Mouse (Mus musculus): ENCODE data around the gene Meis2. TPM values are rescaled to one million over a fixed set of nuclear protein-coding genes. Genes with fewer than 3 reads are reported as not detected.

The Meis2 gene
- total and polyA plus RNA-seq, 2 experiments from 2014 or later = 105 to 132 TPM

DNA sequence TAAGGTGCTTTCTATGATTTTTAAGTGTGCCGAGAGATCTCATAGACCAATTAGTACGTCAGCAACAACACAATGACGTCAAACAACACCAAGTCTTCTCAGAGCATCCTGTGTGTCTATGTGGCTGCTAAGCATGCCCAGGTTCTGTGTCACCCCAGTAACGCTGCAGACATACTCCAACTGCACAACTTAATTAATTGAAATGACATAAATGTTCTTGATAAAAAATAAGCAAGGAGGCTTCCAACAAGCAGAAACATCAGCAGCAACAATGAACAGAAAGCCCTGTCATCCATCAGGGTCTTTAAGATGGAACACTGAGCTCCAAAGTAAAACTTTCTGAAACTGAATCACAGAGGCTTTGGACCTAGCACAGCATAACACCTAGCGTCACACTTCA is 11.7 kb downstream of the Meis2 start:
- H3K9me3 ChIP-seq (ENCODE audit: low read length) = no peaks in the 10 kb centered on the region
- H3K27ac ChIP-seq = no peak overlapping the region
- H3K4me2 ChIP-seq (ENCODE audit: low read depth, low read length) = peak overlapping the region; percentile 11
- 0 out of 2 replicates have a peak, but pooled peaks cover 8% of the 10 kb centered on the region for H3K27me3 ChIP-seq (ENCODE audit: insufficient read depth, low read length)
- no peaks in the 10 kb centered on the region for H3K36me3 ChIP-seq (ENCODE audit: insufficient read depth, low read length)
- H3K9ac ChIP-seq (replicated peaks; ENCODE audit: low read length) = no peak overlapping the region
- DNase-seq (ENCODE audit: low spot score) (peak; percentile 9), ATAC-seq (no peak)
- TF ChIP-seq CTCF (IDR thresholded peaks at IDR 0.05; ENCODE audit: low read depth) = no peak
- no peaks in the 10 kb centered on the region for H3K4me1 ChIP-seq (ENCODE audit: insufficient read depth, low read length)
- WGBS = 60% methylated on average over 5 of the region's 5 CpGs
- 0 out of 2 replicates have a peak overlapping the region, but pooled peaks have one; percentile 9 for H3K4me3 ChIP-seq (ENCODE audit: low read length)

GRCm38 (mm10) chr2:116052688-116053421 is 12.8 kb downstream of the Meis2 start:
- no peak for TF ChIP-seq CTCF (IDR thresholded peaks at IDR 0.05; ENCODE audit: low read depth)
- Histone ChIP-seq H3K4me2 (ENCODE audit: low read depth, low read length) (peak overlapping the region; percentile 40), H3K36me3 (ENCODE audit: insufficient read depth, low read length) (no peaks in the 10 kb centered on the region), H3K4me3 (ENCODE audit: low read length) (no peak overlapping the region), H3K9ac (replicated peaks; ENCODE audit: low read length) (no peak overlapping the region), H3K4me1 (ENCODE audit: insufficient read depth, low read length) (no peaks in the 10 kb centered on the region), H3K27me3 (ENCODE audit: insufficient read depth, low read length) (no peaks in the 10 kb centered on the region), H3K9me3 (ENCODE audit: low read length) (no peaks in the 10 kb centered on the region), H3K27ac (peak overlapping the region; percentile 29; the same call in 1 of the 2 replicates)
- DNase-seq (ENCODE audit: low spot score) (peak; percentile 9), ATAC-seq (no peak)

GRCm38 (mm10) chr2:116051906-116052614 is 13.6 kb downstream of the Meis2 start:
- no peaks in the 10 kb centered on the region for H3K4me1 ChIP-seq (ENCODE audit: insufficient read depth, low read length)
- no peaks in the 10 kb centered on the region for H3K36me3 ChIP-seq (ENCODE audit: insufficient read depth, low read length)
- H3K9ac ChIP-seq (replicated peaks; ENCODE audit: low read length) = no peak overlapping the region
- no peak overlapping the region for H3K4me3 ChIP-seq (ENCODE audit: low read length)
- H3K4me2 ChIP-seq (ENCODE audit: low read depth, low read length) = peak overlapping the region; percentile 40
- H3K27me3 ChIP-seq (ENCODE audit: insufficient read depth, low read length) = no peaks in the 10 kb centered on the region
- ATAC-seq (no peak), DNase-seq (ENCODE audit: low spot score) (peak; percentile 14)
- 24% methylated on average over 9 of the region's 9 CpGs for WGBS
- peak overlapping the region; percentile 29; the same call in 1 of the 2 replicates for H3K27ac ChIP-seq
- no peaks in the 10 kb centered on the region for H3K9me3 ChIP-seq (ENCODE audit: low read length)
- no peak for TF ChIP-seq CTCF (IDR thresholded peaks at IDR 0.05; ENCODE audit: low read depth)

DNA sequence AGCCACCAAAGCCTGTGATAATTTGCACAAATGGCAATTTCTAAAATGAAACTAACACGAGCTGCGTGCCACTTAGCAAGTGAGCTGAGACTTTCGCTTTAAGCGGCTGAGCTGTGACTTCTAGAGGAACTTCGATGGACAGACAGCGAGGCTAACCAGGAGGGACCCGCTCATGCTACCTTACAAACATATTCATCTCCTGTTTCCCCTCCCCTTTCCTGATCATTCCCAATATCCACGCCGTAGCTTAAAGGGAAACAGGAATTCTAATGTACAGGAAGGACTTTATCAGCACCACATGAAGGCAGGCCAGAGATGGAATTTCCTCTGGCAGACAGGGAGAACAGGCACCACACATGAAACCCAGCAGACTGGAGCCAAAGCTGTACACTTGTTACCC is 15.9 kb downstream of the Meis2 start:
- TF ChIP-seq CTCF (IDR thresholded peaks at IDR 0.05; ENCODE audit: low read depth) = no peak
- no peaks in the 10 kb centered on the region for H3K36me3 ChIP-seq (ENCODE audit: insufficient read depth, low read length)
- DNase-seq (ENCODE audit: low spot score) (peak; percentile 10), ATAC-seq (no peak)
- no peaks in the 10 kb centered on the region for H3K9me3 ChIP-seq (ENCODE audit: low read length)
- no peak overlapping the region for H3K4me3 ChIP-seq (ENCODE audit: low read length)
- H3K27ac ChIP-seq = no peak overlapping the region
- peaks cover 3% of the 10 kb centered on the region; the same call in 1 of the 2 replicates for H3K4me1 ChIP-seq (ENCODE audit: insufficient read depth, low read length)
- H3K27me3 ChIP-seq (ENCODE audit: insufficient read depth, low read length) = no peaks in the 10 kb centered on the region
- peak overlapping the region; percentile 33 for H3K4me2 ChIP-seq (ENCODE audit: low read depth, low read length)
- no peak overlapping the region for H3K9ac ChIP-seq (replicated peaks; ENCODE audit: low read length)
- WGBS = 80% methylated on average over 9 of the region's 9 CpGs

DNA sequence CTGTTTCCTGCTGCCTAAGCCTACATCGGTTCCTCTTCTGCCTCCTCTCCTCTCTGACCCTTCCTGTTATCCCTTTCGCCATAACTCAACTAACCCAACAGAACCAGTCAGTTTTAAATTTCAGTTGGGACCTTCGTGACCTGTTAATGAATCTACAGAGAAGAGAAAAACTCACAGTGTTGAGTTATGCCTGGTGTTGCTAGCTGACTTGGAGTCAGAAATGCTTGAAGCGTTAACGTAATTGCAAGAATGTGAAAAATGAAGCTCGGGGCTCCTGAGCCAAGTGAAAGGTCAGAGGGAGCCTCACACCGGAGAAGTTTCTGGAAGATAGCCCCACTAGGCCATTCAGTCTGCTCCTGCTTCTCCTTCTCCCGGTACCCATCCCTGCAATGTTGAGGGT is 18.3 kb downstream of the Meis2 start:
- Histone ChIP-seq H3K4me3 (ENCODE audit: low read length) (no peak overlapping the region), H3K4me2 (ENCODE audit: low read depth, low read length) (no peak overlapping the region; the same call in 1 of the 2 replicates), H3K9ac (replicated peaks; ENCODE audit: low read length) (no peak overlapping the region), H3K4me1 (ENCODE audit: insufficient read depth, low read length) (peaks cover 3% of the 10 kb centered on the region; the same call in 1 of the 2 replicates), H3K9me3 (ENCODE audit: low read length) (no peaks in the 10 kb centered on the region), H3K27me3 (ENCODE audit: insufficient read depth, low read length) (no peaks in the 10 kb centered on the region), H3K27ac (no peak overlapping the region), H3K36me3 (ENCODE audit: insufficient read depth, low read length) (no peaks in the 10 kb centered on the region)
- 68% methylated on average over 8 of the region's 8 CpGs for WGBS
- no peak for TF ChIP-seq CTCF (IDR thresholded peaks at IDR 0.05; ENCODE audit: low read depth)
- no peak for DNase-seq (ENCODE audit: low spot score)
- ATAC-seq = no peak

DNA sequence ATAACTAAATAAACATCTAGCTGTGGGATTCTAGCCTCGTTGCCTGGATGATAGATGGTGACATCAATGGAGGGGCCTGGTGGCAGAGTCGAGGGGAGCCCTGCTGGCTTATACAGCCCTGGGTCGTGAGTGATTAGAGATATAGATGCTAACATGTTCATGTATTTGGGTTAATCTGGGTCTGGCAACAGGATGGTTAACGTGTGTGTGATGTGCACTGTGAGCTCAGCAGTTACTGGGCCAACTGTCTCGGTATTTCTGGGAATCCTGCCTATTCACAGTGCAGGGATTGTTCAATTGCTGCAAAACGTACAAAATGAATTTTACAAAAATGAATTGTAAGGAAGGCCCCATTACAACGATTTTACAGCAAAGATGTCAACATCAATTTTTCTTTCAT is 20.6 kb downstream of the Meis2 start:
- ATAC-seq (peak; percentile 55; the same call in 1 of the 2 replicates), DNase-seq (ENCODE audit: low spot score) (peak; percentile 63)
- no peak overlapping the region for H3K27ac ChIP-seq
- H3K36me3 ChIP-seq (ENCODE audit: insufficient read depth, low read length) = no peaks in the 10 kb centered on the region
- H3K9me3 ChIP-seq (ENCODE audit: low read length) = no peaks in the 10 kb centered on the region
- no peaks in the 10 kb centered on the region for H3K27me3 ChIP-seq (ENCODE audit: insufficient read depth, low read length)
- no peak overlapping the region for H3K9ac ChIP-seq (replicated peaks; ENCODE audit: low read length)
- H3K4me2 ChIP-seq (ENCODE audit: low read depth, low read length) = 0 out of 2 replicates have a peak overlapping the region, but pooled peaks have one; percentile 7
- 19% methylated on average over 7 of the region's 7 CpGs for WGBS
- no peak overlapping the region for H3K4me3 ChIP-seq (ENCODE audit: low read length)
- H3K4me1 ChIP-seq (ENCODE audit: insufficient read depth, low read length) = peaks cover 3% of the 10 kb centered on the region; the same call in 1 of the 2 replicates
- no peak for TF ChIP-seq CTCF (IDR thresholded peaks at IDR 0.05; ENCODE audit: low read depth)
